Mouse (Mus musculus) spleen, adult 12 weeks (tissue): ENCODE measurements around the gene Mag.
A peak's percentile ranks its signal among the peaks of the same experiment; 100 is the strongest.
"Not testable (repeated sequence)": the region's sequence is repeated elsewhere in the genome, so short reads cannot be mapped to it uniquely, and the experiment has no call there.

ENCODE experiments used
- DNase-seq: peaks from one replicate; pipeline ENCODE4 v3.0.0; 2022; ENCODE audit warnings: low spot score

Gene Mag

GRCm38 (mm10) chr7:30940070-30940469, 25.4 kb upstream of the Mag start:
- not testable (repeated sequence) for DNase-seq

- not testable (repeated sequence) for DNase-seq
These were observed 20.9 kb upstream of the Mag start for GRCm38 (mm10) chr7:30935422-30936099.

DNA sequence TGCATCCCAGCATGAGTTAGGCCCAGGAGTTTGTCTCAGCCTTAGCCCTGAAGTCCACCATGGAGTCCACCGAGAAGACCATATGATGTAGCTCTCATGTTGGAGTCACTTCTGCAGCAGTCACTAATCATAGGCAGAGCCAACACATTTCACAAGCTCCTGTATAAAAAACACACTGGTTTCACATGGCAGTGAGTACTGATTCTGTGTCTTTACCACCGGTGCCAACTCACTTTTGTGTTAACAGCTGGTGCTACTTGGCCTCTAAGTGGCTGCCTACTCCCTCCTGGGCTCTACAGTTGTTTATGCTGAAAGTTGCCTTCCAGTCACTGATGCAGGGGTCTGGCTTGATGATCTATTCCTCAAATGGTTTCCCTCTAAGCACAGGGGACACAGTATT, 9.9 kb upstream of the Mag start, which contains the start of gene Hamp2:
Gene Hamp2, minus strand, starts transcription at position 101 of the 400 bp plus-strand sequence.
- DNase-seq: not testable (repeated sequence)

GRCm38 (mm10) chr7:30924071-30924470, 9.4 kb upstream of the Mag start:
- DNase-seq: no peak

DNA sequence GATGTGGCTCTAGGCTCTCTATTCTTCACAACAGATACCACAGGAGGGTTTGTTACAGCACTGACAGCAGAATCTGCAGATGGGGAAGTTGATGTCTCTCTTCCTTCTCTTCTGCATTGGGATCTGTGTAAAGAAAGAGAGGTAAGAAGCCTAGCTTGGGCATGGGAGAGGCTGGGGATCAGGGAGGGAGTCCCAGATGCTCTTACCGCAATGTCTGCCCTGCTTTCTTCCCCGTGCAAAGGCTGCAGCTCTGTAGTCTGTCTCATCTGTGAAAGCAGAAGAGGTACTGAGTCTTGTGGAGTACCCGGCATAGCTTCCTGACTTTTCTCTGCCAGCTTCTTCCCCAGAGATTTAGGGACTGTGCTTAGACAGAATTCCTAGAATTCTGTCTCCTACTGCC, 7.8 kb upstream of the Mag start:
- DNase-seq: not testable (repeated sequence)

- DNase-seq: no peak
These were observed 5.5 kb upstream of the Mag start for GRCm38 (mm10) chr7:30920217-30920616.

GRCm38 (mm10) chr7:30917219-30917618, 2.5 kb upstream of the Mag start:
- DNase-seq: no peak

GRCm38 (mm10) chr7:30916713-30917112, 2.0 kb upstream of the Mag start:
- no peak for DNase-seq

DNA sequence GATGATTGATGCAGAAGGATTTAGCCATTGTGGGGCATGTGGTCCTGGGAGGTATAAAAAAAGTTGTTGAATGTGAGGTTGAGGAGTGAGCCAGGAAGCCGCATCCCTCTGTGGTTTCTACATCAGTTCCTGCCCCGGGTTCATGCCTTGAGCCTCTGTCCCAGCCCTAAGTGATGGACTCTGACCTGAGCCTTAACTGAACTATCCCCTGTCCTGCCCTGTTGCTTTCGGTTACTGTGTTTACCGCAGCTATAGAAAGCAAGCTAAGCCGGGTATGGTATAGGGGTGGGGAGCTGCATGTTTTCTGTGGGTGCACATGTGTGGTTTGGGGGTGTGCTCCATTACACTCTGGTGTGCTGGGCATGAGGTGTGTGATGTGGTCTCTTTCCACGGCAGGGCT, 4.9 kb downstream of the Mag start:
- DNase-seq: no peak

DNA sequence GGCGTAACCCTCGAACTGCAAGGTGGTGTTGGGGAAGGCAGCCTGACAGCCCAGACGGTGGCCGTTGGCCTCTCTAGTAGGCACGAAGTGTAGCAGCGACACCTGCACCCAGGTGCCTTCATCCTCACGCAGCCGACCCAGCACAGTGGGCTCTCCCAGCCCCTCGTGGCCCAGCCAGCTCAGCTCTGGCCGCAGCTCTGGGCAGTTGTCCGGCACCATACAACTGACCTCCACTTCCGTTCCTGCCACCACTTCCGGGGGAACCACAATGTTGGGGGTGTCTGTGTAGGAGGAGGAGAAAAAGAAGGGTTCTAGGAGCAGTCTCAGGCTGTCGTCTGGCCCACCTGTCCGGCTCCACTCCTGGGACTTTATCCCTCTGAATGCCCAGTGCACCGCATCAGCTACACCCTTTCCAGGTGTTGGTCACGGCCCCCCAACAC, 5.7 kb downstream of the Mag start:
- DNase-seq: no peak

GRCm38 (mm10) chr7:30908277-30908991, 6.2 kb downstream of the Mag start:
- no peak for DNase-seq

DNA sequence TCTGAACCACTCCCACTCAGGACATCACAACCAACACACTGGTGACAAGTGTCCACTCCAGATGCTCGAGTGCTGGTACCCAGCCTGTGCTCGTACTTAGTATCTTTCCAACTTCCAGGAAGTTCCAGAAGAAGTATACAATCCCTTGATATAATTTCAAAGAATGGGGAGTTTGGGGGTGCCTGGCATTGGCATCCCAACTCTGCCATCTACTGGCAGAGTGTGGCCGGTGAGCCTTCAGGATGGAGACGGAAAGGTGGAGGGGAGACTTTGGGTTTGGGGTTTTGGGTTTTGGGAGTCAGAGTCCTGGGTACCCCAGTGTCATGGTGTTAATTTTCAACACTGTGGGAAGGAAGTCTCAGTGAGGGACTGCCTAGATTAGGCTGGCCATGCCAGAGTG, 10.6 kb downstream of the Mag start:
- peak; percentile 8 for DNase-seq

DNA sequence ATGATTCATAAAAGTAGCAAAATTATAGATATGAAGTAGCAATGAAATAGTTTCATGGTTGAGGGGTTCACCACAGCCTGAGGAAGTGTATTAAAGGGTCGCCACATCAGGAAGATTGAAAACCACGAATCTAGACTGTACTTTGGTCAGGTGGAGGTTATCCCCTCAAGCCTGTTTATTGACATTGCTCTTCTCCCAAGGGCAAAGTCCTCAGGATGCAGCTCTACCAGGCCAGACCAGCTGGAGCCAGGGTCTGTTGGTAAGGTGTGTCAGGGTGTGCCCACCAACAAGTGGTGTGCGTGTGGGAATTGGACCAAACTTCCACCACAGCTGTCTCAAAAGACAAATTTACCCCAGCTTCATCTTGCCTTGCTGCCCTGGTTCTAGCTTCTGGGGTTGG, 19.5 kb downstream of the Mag start:
- no peak for DNase-seq

GRCm38 (mm10) chr7:30892515-30892914, 22.2 kb downstream of the Mag start:
- no peak for DNase-seq

DNA sequence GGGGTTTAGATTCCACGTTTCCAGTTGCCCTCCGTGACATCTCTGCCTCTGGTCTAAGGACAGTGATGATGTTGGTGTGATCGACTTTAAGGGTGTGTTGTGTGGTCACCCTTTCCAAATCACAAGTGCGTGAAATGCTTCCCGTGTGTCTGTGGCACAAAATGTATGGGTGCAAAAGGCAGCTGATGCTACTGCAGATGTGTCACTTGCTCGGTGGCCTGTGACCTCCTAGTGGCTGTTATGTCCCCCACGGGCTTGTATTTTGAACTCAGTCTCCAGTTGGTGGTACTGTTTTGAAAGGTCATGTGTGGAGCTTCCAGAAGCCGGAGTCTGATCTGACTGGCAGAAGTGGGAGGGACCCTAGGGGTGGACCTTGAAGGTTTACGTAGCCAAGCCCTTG, 22.9 kb downstream of the Mag start:
- DNase-seq: no peak

DNA sequence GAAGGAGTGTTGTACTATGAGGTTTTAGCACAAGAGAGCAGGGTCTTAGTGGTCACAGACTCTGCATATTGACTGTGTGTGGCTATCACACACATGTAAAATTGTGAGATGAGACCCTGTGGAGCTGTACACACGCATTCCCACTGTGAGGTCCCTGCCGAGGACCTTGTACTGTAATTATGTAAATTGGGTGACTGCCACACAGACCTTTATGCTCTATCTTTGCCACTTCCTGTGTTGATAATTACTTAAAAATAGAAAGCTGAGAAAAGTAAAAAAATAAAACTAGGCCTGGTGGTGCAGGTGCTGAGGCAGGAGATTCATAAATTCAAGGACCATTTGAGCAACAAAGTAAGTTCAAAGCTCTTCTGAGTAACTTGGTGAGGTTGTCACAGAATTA, 24.0 kb downstream of the Mag start:
- DNase-seq: no peak

GRCm38 (mm10) chr7:30888786-30889185, 25.9 kb downstream of the Mag start:
- DNase-seq: no peak

GRCm38 (mm10) chr7:30887568-30888188, 27.0 kb downstream of the Mag start:
- DNase-seq: peak; percentile 32

DNA sequence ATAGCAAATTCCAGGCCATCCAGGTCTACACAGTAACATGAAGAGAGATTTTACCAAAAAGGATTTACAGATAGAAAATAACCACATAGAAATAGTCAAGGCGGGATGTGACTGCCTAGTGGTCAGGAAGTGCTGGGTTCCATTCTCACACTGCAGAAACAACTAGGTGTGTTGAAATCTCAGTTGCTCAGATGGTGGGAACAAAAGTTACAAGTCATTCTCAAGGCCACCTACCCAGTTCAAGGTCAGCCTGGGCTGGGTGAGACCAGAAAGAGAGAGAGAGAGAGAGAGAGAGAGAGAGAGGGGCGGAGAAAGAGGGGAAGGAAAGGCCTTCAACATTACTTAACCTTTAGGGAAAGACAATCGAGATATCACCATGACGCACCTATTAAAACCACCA, 27.8 kb downstream of the Mag start:
- DNase-seq: no peak

DNA sequence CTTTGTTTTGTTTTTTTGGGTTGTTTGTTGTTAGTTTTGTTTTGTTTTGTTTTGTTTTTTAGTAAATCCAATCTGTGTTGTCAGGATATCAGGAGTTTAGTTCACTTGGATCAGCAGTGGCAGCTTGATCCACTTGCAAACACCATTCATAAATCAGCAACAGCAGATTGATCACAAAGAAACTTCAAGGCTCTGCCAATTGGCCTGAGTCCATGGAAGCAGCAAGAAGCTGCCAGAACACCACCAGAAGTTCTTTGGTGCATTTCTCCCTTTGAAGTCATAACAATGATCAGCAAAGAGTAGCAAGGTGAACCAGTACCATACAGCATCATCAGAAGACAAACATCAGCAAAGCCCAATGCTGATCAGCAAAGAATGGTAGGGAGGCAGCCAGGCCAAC, 30.6 kb downstream of the Mag start:
- DNase-seq: no peak

DNA sequence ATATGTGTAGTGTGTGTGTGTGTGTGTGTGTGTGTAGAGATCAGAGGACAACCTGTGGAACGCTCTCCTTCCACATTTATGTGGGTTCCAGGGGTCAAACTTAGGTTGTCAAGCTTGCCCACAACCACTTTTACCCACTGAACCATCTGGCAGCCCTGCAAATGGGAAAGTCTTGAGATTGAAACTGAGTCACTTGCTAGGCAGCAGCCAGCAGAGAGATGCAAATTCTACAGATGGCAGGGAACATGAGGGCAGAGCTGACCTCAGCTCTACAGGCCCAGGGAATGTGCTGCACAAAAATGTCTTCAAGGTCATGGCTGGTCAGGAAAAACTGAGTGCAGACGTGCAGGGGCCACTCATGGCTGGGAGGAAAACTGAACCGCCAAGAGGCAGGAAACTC, 33.3 kb downstream of the Mag start:
- DNase-seq: no peak

DNA sequence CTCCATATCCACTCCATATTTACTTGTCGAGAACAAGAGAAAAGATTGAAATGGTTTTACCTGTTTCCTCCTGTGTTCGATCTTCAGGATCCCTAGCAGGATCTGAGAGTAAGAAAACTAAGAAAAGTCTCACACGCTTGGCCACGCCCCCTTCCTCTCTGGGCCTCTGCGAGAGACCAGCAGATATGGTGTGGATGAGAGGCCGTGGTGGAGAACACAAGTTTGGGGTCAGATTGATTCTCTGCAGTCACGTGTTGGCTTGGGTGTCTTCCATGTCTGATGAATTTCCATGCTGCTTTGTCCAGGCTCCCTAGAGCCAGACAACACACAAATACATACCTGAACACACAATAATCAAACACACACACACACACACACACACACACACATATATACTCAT, 34.5 kb downstream of the Mag start, which contains the start of gene Cd22:
Gene Cd22, minus strand, starts transcription at position 167 of the 400 bp plus-strand sequence.
- no peak for DNase-seq

- no peak for DNase-seq
These were observed 35.7 kb downstream of the Mag start for GRCm38 (mm10) chr7:30878950-30879349.
